Mouse (Mus musculus) C2C12 (cell line): ENCODE data around the gene Stxbp1. TPM values are rescaled to one million over a fixed set of nuclear protein-coding genes. Genes with fewer than 3 reads are reported as not detected.

Experiments used
- H3K27me3 ChIP-seq: one replicate; pipeline ENCODE4 v1.6.1; 2011; ENCODE audit not compliant: control insufficient read depth, insufficient read depth, insufficient read length
- H3K36me3 ChIP-seq: one replicate; pipeline ENCODE4 v1.6.1; 2011; ENCODE audit not compliant: control insufficient read depth, insufficient read depth
- H3K4me3 ChIP-seq: one replicate; pipeline ENCODE4 v1.5.1; 2011; ENCODE audit warnings: mild to moderate bottlenecking, control low read depth; ENCODE audit not compliant: poor library complexity, insufficient read depth, severe bottlenecking
- H3K79me2 ChIP-seq: one replicate; pipeline ENCODE4 v1.6.1; 2011; ENCODE audit not compliant: control insufficient read depth, insufficient read depth
- H3K79me3 ChIP-seq: one replicate; pipeline ENCODE4 v1.6.1; 2011; ENCODE audit warnings: low read depth, control low read depth
- H3ac ChIP-seq: one replicate; pipeline ENCODE3; 2011; ENCODE audit warnings: low read depth; ENCODE audit not compliant: control insufficient read depth, insufficient read length
- CEBPB ChIP-seq: IDR thresholded peaks from one replicate; pipeline ENCODE4 v1.6.1; 2011; ENCODE audit warnings: low read depth, mild to moderate bottlenecking, control low read depth, moderate library complexity
- CTCF ChIP-seq: IDR thresholded peaks from one replicate; pipeline ENCODE4 v1.5.1; 2011; ENCODE audit not compliant: control insufficient read depth, insufficient read depth, insufficient read length
- FOSL1 ChIP-seq: IDR thresholded peaks from one replicate; pipeline ENCODE4 v1.8.0; 2011; ENCODE audit warnings: mild to moderate bottlenecking, low read length; ENCODE audit not compliant: poor library complexity, insufficient read depth, severe bottlenecking
- MAX ChIP-seq: IDR thresholded peaks from one replicate; pipeline ENCODE4 v1.6.1; 2011; ENCODE audit warnings: mild to moderate bottlenecking, control low read depth
- MYOD1 ChIP-seq: IDR thresholded peaks from one replicate; pipeline ENCODE4 v1.6.1; 2011; ENCODE audit warnings: low read depth; ENCODE audit not compliant: control insufficient read depth, insufficient read length
- MYOG ChIP-seq: IDR thresholded peaks from one replicate; pipeline ENCODE4 v1.6.1; 2011; ENCODE audit not compliant: control insufficient read depth, insufficient read length; ENCODE audit errors: extremely low read depth
- USF1 ChIP-seq: IDR thresholded peaks from one replicate; pipeline ENCODE4 v1.6.1; 2011; ENCODE audit warnings: low read depth, mild to moderate bottlenecking, control low read depth, moderate library complexity
- polyA plus RNA-seq: library from polyadenylated mRNA; unstranded; fragments of >200 nt; fragmentation: generic; extraction: Trizol; gene quantifications from one replicate; pipeline ENCODE4 v1.2.1, GENCODE M21; 2012; ENCODE audit warnings: missing spikeins

Gene Stxbp1
- polyA plus RNA-seq, 1 experiment, result 28.7 TPM

- TF ChIP-seq MYOD1 (no peak), CTCF (no peak), MYOG (no peak), MAX (peak; percentile 55), CEBPB (peak; percentile 29)
- H3K79me2 ChIP-seq, result peaks cover 98% of the 10 kb centered on the region
- H3K79me3 ChIP-seq, result peaks cover 81% of the 10 kb centered on the region
- H3K4me3 ChIP-seq, result no peak overlapping the region
- H3ac ChIP-seq, result peak overlapping the region; percentile 51
- H3K27me3 ChIP-seq, result no peaks in the 10 kb centered on the region
- H3K36me3 ChIP-seq, result peaks cover 53% of the 10 kb centered on the region
These were observed 34.0 kb upstream of the Stxbp1 start for GRCm38 (mm10) chr2:32881054-32881453.

DNA sequence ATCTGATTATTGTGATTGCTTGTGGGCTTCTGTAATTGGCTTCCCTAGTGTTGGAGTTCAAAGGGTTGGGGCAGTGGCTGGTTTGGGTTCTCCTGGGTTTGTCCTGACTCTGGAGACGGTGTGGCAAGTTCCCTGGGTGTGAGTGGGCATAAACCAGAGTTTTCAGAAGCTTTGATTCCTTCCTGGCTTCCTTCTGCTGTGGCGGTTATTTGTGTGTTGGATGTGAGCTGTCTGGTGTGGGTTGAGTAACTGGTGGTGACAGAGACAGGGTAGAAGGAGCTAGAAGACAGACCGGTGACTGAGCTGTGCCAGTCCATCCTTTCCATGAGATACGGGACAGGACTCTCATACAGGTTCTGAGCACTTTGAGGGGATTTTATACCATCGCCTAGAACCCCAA is 32.5 kb upstream of the Stxbp1 start:
- Histone ChIP-seq H3K36me3 (peaks cover 42% of the 10 kb centered on the region), H3K79me3 (peaks cover 74% of the 10 kb centered on the region), H3ac (peak overlapping the region; percentile 44), H3K27me3 (no peaks in the 10 kb centered on the region), H3K4me3 (peak overlapping the region; percentile 87), H3K79me2 (peaks cover 98% of the 10 kb centered on the region)
- TF ChIP-seq CTCF (no peak), MYOG (no peak), MYOD1 (no peak), FOSL1 (no peak), MAX (no peak), CEBPB (no peak), USF1 (no peak)

DNA sequence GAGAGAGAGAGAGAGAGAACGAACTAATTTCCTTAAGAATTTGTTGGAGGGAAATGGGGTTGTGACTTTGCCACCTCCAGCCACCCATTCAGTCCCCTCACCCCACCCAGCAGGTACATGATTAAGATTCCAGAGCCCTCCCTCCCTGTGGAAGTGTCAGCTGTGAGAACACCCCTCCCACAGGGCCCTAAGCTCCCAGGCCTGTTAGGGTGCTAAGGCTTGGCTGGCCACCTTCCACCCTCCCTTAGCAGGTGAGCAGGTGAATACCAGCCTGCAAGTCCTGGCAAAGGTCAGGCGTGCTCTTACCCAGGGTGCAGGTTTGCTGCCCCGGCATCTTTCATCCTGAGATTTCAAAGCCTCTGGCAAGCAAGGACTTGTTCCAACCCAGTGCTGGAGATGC is 31.4 kb upstream of the Stxbp1 start:
- Histone ChIP-seq H3K4me3 (peak overlapping the region; percentile 87), H3K79me3 (peaks cover 68% of the 10 kb centered on the region), H3K36me3 (peaks cover 30% of the 10 kb centered on the region), H3K79me2 (peaks cover 98% of the 10 kb centered on the region), H3ac (peak overlapping the region; percentile 91), H3K27me3 (no peaks in the 10 kb centered on the region)
- TF ChIP-seq FOSL1, result no peak
- TF ChIP-seq MYOG, result no peak
- no peak for TF ChIP-seq CTCF
- no peak for TF ChIP-seq MYOD1
- TF ChIP-seq CEBPB, result no peak
- no peak for TF ChIP-seq MAX
- TF ChIP-seq USF1, result no peak

GRCm38 (mm10) chr2:32877761-32878393 is 30.8 kb upstream of the Stxbp1 start:
- H3K79me3 ChIP-seq, result peaks cover 63% of the 10 kb centered on the region
- H3K4me3 ChIP-seq, result peak overlapping the region; percentile 87
- no peaks in the 10 kb centered on the region for H3K27me3 ChIP-seq
- peaks cover 93% of the 10 kb centered on the region for H3K79me2 ChIP-seq
- peaks cover 24% of the 10 kb centered on the region for H3K36me3 ChIP-seq
- peak overlapping the region; percentile 91 for H3ac ChIP-seq
- no peak for TF ChIP-seq MYOG
- TF ChIP-seq FOSL1, result no peak
- TF ChIP-seq CEBPB, result no peak
- TF ChIP-seq USF1, result no peak
- TF ChIP-seq MYOD1, result no peak
- TF ChIP-seq MAX, result no peak
- TF ChIP-seq CTCF, result no peak

GRCm38 (mm10) chr2:32877303-32877702 is 30.3 kb upstream of the Stxbp1 start:
- peaks cover 24% of the 10 kb centered on the region for H3K36me3 ChIP-seq
- H3K79me2 ChIP-seq, result peaks cover 89% of the 10 kb centered on the region
- peak overlapping the region; percentile 87 for H3K4me3 ChIP-seq
- peaks cover 63% of the 10 kb centered on the region for H3K79me3 ChIP-seq
- no peak for TF ChIP-seq MYOD1
- TF ChIP-seq CTCF, result no peak
- no peak for TF ChIP-seq USF1
- TF ChIP-seq MAX, result no peak
- no peak for TF ChIP-seq FOSL1
- no peak for TF ChIP-seq CEBPB
- TF ChIP-seq MYOG, result no peak
- H3ac ChIP-seq, result peak overlapping the region; percentile 91
- H3K27me3 ChIP-seq, result no peaks in the 10 kb centered on the region
